Comparison of ENCODE assay signal across 8 mouse cellular contexts in genomic region chr9:50857082-50857641, GRCm38 (mm10). TPM values are rescaled to one million over a fixed set of nuclear protein-coding genes. Genes with fewer than 3 reads are reported as not detected.
DNase-seq lines count a peak whose midpoint lies in the region; ATAC-seq lines count a peak whose summit lies in the region.

No protein-coding gene starts in this region.

- H3K36me3 ChIP-seq in heart, embryonic 11.5 days (ENCODE audit: control insufficient read depth, insufficient read depth, low read length), result peaks cover 11% of the 10 kb centered on the region
- peaks cover 30% of the 10 kb centered on the region for H3K36me3 ChIP-seq in intestine, embryonic 14.5 days (ENCODE audit: control insufficient read depth, insufficient read depth, low read length)
- H3K36me3 ChIP-seq in midbrain, embryonic 14.5 days (ENCODE audit: control insufficient read depth, insufficient read depth, low read length), result peaks cover 19% of the 10 kb centered on the region

- peak overlapping the region; percentile 85 for H3K9ac ChIP-seq in heart, embryonic 11.5 days (ENCODE audit: low read depth, low read length)
- H3K9ac ChIP-seq in intestine, embryonic 14.5 days (ENCODE audit: low read length), result peak overlapping the region; percentile 69
- peak overlapping the region; percentile 68 for H3K9ac ChIP-seq in midbrain, embryonic 14.5 days (replicated peaks; ENCODE audit: low read length)

- no peaks in the 10 kb centered on the region for H3K27me3 ChIP-seq in heart, embryonic 11.5 days (ENCODE audit: control insufficient read depth, insufficient read depth, low read length)
- H3K27me3 ChIP-seq in intestine, embryonic 14.5 days (replicated peaks; ENCODE audit: control insufficient read depth, insufficient read depth, low read length), result no peaks in the 10 kb centered on the region
- H3K27me3 ChIP-seq in midbrain, embryonic 14.5 days (ENCODE audit: control insufficient read depth, insufficient read depth, low read length), result no peaks in the 10 kb centered on the region

- peak; percentile 52 for ATAC-seq in heart, embryonic 11.5 days (replicated peaks; ENCODE audit: insufficient number of reproducible peaks, low FRiP score, low TSS enrichment)
- ATAC-seq in CD4-positive, CD25-positive, alpha-beta regulatory T cell, adult 4 months, result peak; percentile 60
- ATAC-seq in intestine, embryonic 14.5 days (replicated peaks; ENCODE audit: low FRiP score, low TSS enrichment, low read depth), result peak; percentile 73
- ATAC-seq in midbrain, embryonic 14.5 days (ENCODE audit: low FRiP score, low TSS enrichment), result peak; percentile 80

- H3K9me3 ChIP-seq in heart, embryonic 11.5 days (replicated peaks; ENCODE audit: control insufficient read depth, low read length), result no peaks in the 10 kb centered on the region
- no peaks in the 10 kb centered on the region for H3K9me3 ChIP-seq in intestine, embryonic 14.5 days (ENCODE audit: control insufficient read depth, low read length)
- H3K9me3 ChIP-seq in midbrain, embryonic 14.5 days (ENCODE audit: control insufficient read depth, low read length), result no peaks in the 10 kb centered on the region

- peaks cover 17% of the 10 kb centered on the region for H3K4me1 ChIP-seq in heart, embryonic 11.5 days (ENCODE audit: control insufficient read depth, insufficient read depth, low read length)
- peaks cover 13% of the 10 kb centered on the region for H3K4me1 ChIP-seq in intestine, embryonic 14.5 days (replicated peaks; ENCODE audit: control insufficient read depth, insufficient read depth, low read length)
- H3K4me1 ChIP-seq in midbrain, embryonic 14.5 days (ENCODE audit: control insufficient read depth, insufficient read depth, low read length), result peaks cover 8% of the 10 kb centered on the region; the same call in 1 of the 2 replicates

- peak overlapping the region; percentile 93 for H3K4me3 ChIP-seq in heart, embryonic 11.5 days (ENCODE audit: low read depth, low read length)
- H3K4me3 ChIP-seq in intestine, embryonic 14.5 days (ENCODE audit: low read depth, low read length), result peak overlapping the region; percentile 82
- peak overlapping the region; percentile 74 for H3K4me3 ChIP-seq in midbrain, embryonic 14.5 days (replicated peaks; ENCODE audit: low read depth, low read length)

- WGBS in heart, embryonic 11.5 days (ENCODE audit: insufficient replicate concordance), result under 1% methylated on average over 46 of the region's 46 CpGs
- under 1% methylated on average over 46 of the region's 46 CpGs for WGBS in intestine, embryonic 14.5 days
- under 1% methylated on average over 43 of the region's 46 CpGs for WGBS in midbrain, embryonic 14.5 days

- peak overlapping the region; percentile 63 for H3K4me2 ChIP-seq in heart, embryonic 11.5 days
- H3K4me2 ChIP-seq in intestine, embryonic 14.5 days (ENCODE audit: low read length), result peak overlapping the region; percentile 87
- peak overlapping the region; percentile 73 for H3K4me2 ChIP-seq in midbrain, embryonic 14.5 days (ENCODE audit: low read length)

- DNase-seq in heart, adult 18-20 months, result no peak
- DNase-seq in c-Kit-positive CD71-positive TER-119-positive erythroid progenitor cells, embryonic 14.5 days (ENCODE audit: low spot score), result peak; percentile 62
- DNase-seq in intestine, embryonic 14.5 days (ENCODE audit: low spot score), result no peak
- DNase-seq in midbrain, embryonic 14.5 days, result peak; percentile 59
- no peak for DNase-seq in right cerebral cortex, postnatal 10 days (ENCODE audit: low spot score in 2 of 2)
- DNase-seq in cerebellum, adult 9-11 months, result no peak

- H3K27ac ChIP-seq in heart, embryonic 11.5 days (ENCODE audit: low read depth, low read length), result peak overlapping the region; percentile 68; the same call in 1 of the 2 replicates
- peak overlapping the region; percentile 69 for H3K27ac ChIP-seq in intestine, embryonic 14.5 days (ENCODE audit: low read depth)
- peak overlapping the region; percentile 60 for H3K27ac ChIP-seq in midbrain, embryonic 14.5 days (replicated peaks; ENCODE audit: low read depth, low read length)

RNA-seq across cellular contexts. Expression of gene Ppp2r1b, which starts 12.1 kb away (rescaled TPM):
- polyA plus RNA-seq in heart, embryonic 11.5 days (2014; fragmentation: Nextera tagmentation; extraction: Ambion mirVana), result 63.1 and 66.9 TPM in 2 replicates
- total RNA-seq in heart, adult 18-20 months (2021), result 10 to 100 TPM; 10.6 to 11.3 TPM
- polyA plus RNA-seq in CD4-positive, CD25-positive, alpha-beta regulatory T cell, adult 4 months (2017; shearing (Covaris generic)), result 10 to 100 TPM; 58.6 to 79.7 TPM
- polyA plus RNA-seq in intestine, embryonic 14.5 days (2014; fragmentation: Nextera tagmentation; extraction: Ambion mirVana), result 73.9 and 80.8 TPM in 2 replicates
- polyA plus RNA-seq in midbrain, embryonic 14.5 days (2014; fragmentation: Nextera tagmentation; extraction: Ambion mirVana), result 31.3 and 47.8 TPM in 2 replicates

Comparison
In these comparisons a context has a peak if more than half of its experiments do, and no peak if none do; other contexts are left out.
1. DNase-seq: peak in c-Kit-positive CD71-positive TER-119-positive erythroid progenitor cells, embryonic 14.5 days (single experiment) and midbrain, embryonic 14.5 days (single experiment); none in heart, adult 18-20 months (0 of 2), intestine, embryonic 14.5 days (single experiment), right cerebral cortex, postnatal 10 days (0 of 2) and cerebellum, adult 9-11 months (single experiment).
2. Peak in every context shown above with its lines, with median percentiles within 50 percentile points of each other: ATAC-seq, H3K27ac ChIP-seq, H3K4me2 ChIP-seq, H3K4me3 ChIP-seq and H3K9ac ChIP-seq.